Mouse (Mus musculus): Measurements from ENCODE around the gene Gm7247. TPM values are rescaled to one million over a fixed set of nuclear protein-coding genes. Genes with fewer than 3 reads are reported as not detected.
"Not testable (repeated sequence)": the region's sequence is repeated elsewhere in the genome, so short reads cannot be mapped to it uniquely, and the experiment has no call there.

Gene Gm7247
- total RNA-seq (2021): not detected

DNA sequence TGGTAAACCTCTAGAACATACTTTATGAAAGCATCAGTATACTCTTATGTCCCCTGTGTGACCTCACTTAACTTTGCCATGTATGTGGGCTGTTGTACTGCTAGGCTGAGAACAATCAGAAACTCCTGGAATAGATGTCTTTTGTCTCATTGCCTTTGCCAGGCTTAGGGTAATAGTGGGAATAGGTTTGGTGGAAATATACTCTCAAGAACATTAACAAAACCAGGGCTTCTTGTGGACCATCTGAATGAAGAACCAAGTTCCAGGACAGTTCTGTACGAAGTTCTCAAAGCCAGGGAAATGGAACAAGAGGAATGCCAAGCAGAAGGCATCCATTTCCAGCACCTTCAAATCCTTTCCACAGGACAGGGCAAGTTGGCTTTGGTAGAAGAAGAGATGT is at the start of gene Gm7247:
Gm7247 (plus strand) TSS at position 301 of the 400 bp plus-strand sequence.
- no peak for DNase-seq (ENCODE audit: low spot score)
- intact Hi-C loops (cut with DNase I): no loop called here

DNA sequence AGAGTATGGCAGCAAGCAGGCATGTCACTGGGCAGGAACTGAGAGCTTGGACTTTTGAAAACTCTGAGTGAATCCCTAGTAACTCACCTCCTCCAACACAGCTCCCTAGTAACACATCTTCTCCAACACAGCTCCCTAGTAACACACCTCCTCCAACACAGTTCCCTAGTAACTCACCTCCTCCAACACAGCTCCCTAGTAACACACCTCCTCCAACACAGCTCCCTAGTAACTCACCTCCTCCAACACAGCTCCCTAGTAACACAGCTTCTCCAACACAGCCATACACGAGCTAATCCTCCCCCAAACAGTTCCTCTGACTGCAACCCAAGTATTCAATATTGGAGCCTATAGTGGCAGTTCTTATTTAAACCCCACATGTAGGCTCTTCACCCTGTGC is 37.6 kb upstream of the Gm7247 start:
- intact Hi-C loops (cut with DNase I): no loop called here

DNA sequence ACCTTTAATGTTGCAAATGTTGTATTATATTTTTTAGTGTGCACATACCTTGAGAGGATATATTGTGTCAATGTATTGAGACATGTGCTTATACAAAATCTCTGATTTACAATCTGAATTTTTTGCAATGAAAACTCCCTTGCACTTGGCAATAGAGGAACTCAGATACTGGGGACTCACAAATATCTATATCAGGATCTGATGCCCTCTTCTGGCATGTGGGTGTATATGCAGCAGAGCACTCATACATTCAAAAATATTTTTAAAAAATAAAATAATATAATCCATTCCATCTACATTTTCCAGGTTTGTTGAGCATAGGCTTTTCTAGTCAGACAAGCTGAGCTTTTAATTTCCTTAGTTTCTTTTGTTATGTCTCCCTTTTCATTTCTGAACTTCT is 15.5 kb upstream of the Gm7247 start:
- intact Hi-C loops (cut with DNase I): loop anchor here (2.0 to 5.0 kb wide), 3 partner anchors 34 to 243 kb away; no protein-coding TSS in a partner anchor
- no peak for DNase-seq (ENCODE audit: low spot score)

More for the DNA sequence above, 37.6 kb upstream of the Gm7247 start:
- no peak for DNase-seq (ENCODE audit: low spot score)

DNA sequence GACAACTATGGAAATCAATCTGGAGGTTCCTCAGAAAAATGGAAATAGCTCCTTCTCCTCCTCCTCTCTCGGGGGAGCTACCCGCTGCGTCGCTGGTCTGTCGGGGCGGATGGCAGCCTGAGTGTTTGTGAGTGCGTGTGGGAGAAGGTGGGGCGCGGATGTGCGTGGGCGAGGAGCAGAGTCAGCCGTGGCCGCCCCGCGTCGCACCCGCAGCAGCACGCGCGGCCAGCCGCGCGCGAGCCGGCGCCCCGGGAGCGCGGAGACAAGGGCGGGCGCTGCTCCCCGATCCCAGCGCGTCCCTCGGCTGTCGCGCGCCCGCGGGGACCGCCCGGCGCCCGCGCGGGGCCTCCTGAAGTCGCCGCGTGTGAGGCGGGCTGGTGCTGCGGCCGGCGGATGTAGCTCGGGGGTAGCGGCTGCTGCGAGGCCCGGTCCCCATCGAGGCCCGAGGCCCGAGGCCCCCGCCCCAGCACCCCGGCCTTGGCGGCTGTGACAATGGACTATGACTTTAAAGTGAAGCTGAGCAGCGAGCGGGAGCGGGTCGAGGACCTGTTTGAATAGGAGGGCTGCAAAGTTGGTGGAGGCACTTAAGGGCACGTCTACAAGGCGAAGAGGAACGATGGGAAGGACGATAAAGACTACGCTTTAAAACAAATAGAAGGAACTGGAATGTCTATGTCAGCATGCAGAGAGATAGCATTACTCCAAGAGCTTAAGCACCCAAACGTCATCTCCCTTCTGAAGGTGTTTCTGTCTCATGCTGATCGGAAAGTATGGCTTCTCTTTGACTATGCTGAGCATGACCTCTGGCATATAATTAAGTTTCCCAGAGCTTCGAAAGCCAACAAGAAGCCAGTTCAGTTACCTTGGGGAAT is 3.2 kb upstream of the Gm7247 start:
- no peak for DNase-seq (ENCODE audit: low spot score)
- intact Hi-C loops (cut with DNase I): no loop called here

DNA sequence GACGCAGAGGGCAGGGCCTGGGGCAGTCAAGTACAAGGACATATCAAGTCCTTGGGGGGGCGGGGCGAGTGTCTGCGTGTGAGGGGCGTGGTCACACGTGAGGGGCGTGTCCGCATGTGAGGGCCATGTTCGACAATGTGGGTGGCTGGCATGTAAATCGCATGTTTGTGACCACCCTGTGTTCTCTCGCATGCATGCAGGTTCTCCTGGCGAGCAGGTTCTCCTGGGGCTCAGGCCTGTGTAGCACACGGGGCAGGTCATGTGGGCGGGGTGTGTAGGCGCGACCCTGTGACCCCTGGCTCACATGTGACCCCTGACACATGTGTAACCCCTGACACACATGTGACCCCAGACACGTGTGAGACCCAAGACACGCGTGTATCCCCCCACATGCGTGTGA is 21.2 kb downstream of the Gm7247 start:
- DNase-seq (ENCODE audit: low spot score): no peak
- intact Hi-C loops (cut with DNase I): no loop called here

DNA sequence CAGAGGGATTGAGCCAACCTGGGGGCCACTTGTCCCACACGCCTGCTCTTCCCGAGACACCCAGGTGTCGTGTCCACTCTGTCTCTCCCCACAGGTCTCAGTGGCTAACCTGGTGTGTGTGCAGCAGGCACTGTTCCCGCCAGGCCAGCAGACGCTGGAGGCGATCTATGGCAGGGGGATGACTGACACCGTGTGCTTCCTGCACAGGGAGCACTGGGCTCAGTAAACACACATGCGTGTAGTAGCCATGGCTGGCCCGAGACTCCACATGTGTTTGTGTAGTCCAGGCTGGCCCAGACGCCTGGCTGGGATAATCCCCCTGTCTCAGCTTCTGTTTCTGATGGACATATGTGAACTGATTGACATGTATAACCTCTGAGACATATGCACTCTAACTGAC is 22.8 kb downstream of the Gm7247 start:
- intact Hi-C loops (cut with DNase I): no loop called here
- DNase-seq (ENCODE audit: low spot score): no peak

DNA sequence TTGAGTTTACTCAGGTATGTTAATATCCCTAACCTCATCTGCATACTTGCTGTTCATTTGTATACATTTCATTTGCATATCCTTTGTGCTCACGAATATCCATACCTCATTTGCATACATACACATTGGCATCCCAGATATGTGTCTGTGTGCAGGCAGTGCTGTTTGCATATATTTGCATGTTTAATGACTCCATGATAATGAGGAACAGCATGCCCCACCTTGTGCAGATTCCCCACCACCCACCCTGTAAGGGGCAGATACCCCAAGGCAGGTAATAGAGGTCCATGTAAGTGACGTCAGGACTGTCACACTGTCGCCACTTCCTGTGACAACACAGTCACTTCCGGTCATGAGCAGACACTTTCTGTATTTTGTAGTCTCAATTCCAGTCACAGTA is 24.2 kb downstream of the Gm7247 start:
- DNase-seq (ENCODE audit: low spot score): no peak
- intact Hi-C loops (cut with DNase I): no loop called here

DNA sequence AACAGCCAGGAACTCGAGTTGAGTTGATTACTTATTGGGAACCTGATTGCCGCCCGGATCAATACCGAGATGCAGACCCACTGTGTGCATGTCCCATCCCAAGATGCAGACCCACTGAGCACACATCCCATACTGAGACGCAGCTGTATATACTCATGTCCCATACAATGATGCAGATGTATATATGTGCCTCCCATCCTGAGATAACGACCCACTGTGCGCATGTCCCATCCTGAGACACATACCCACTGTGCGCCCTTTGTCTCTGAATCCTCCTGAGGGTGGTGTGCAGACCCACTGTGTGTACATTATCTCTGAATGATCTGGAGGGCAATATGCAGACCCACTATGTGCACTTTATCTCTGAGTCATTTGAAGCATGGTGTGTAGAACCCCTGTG is 26.2 kb downstream of the Gm7247 start:
- no peak for DNase-seq (ENCODE audit: low spot score)
- intact Hi-C loops (cut with DNase I): no loop called here

DNA sequence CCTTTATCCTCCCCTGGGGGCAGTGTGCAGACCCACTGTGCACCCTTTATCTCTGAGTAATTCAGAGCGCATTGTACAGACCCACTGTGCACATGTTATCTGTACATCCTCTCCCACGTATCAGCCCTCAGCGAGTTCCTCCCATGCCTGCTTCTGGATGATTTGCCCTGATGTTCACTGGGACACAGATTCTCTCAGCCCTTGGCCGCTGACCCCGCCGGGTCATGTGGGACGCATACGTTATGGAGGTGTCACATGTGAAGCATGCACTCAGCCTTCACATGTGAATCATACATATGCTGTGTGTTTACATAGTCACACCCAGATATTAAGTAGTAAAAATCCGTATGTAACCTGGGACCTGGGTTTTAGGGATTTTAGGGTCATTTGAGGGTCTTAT is 26.7 kb downstream of the Gm7247 start:
- no peak for DNase-seq (ENCODE audit: low spot score)
- intact Hi-C loops (cut with DNase I): no loop called here

DNA sequence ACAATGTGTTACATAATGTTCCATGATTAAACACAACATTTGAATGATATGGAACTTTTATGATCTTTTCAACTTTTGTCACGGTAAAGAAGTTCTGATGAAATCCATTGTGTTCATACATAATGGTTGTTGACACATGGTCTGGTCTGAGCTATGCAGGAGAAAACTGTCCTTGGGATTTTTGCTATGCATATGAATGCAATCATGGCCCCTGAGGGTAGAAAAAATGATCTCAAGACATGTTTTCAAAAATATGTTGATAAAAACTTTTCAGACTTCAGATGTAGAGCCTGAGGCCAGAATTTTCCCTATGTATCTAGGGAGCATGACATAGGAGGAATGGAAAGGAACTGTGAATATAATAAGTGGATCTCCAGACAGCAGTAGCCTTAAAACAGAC is 49.0 kb downstream of the Gm7247 start, which contains the start of gene Vmn2r88:
Vmn2r88 (plus strand) TSS at position 301 of the 400 bp plus-strand sequence.
- intact Hi-C loops (cut with DNase I): no loop called here
- no peak for DNase-seq (ENCODE audit: low spot score)

DNA sequence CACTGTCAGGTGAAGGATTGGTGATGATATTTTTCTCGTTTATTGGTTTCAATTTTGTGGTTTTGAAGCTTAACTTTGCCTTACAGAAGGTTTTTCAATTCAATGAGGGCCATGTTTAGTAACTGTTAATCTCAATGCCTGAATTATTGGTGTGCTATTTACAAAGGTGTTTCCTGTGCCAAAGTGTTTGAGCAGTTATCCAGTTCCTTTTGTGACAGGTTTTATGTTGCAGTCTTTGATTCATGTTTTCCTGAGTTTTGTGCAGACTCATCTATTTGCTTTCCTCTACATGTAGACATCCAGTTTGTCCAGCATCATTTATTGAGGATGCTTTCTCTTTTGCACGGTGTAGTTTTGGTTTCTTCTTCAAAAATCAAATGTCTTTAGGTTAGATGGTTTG is 62.3 kb downstream of the Gm7247 start:
- intact Hi-C loops (cut with DNase I): no loop called here
- DNase-seq (ENCODE audit: low spot score): no peak

DNA sequence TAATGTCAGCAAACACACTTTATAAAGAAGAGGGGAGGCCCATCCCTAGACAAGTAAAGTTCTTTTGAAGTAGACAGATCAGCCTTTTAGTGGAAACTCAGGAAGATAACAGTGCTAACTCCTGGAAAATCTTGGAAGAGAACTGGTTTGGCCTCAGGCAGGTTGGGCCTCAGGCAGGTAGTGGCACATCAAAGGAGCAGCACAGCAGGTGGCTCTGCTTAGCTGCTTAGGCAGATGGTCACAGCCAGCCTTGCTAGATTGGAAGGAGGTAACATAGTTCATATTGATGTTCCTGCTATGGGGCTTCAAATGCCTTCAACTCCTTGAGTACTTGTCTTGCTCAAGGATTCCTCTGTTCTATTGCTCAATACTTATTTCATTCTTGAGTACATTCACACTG is 68.6 kb downstream of the Gm7247 start:
- intact Hi-C loops (cut with DNase I); DNase-seq (ENCODE audit: low spot score): not testable (repeated sequence)

DNA sequence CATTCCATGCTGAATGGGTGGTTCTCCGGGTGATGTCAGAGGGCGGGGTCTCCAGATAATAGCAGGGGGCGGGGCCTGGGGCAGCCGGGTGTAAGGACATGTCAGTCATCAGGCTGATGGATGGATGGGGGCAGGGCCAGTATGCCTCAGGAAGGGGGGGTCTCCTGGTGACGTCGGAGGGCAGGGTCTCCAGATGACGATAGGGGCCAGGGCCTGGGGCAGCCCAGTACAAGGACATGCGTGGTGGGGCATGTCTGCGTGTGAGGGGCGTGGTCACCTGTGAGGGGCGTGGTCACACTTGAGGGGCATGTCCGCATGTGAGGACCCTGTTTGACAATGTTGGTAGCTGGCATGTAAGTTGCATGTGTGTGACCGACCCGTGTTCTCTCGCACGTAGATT is 73.0 kb downstream of the Gm7247 start:
- no peak for DNase-seq (ENCODE audit: low spot score)
- intact Hi-C loops (cut with DNase I): no loop called here

DNA sequence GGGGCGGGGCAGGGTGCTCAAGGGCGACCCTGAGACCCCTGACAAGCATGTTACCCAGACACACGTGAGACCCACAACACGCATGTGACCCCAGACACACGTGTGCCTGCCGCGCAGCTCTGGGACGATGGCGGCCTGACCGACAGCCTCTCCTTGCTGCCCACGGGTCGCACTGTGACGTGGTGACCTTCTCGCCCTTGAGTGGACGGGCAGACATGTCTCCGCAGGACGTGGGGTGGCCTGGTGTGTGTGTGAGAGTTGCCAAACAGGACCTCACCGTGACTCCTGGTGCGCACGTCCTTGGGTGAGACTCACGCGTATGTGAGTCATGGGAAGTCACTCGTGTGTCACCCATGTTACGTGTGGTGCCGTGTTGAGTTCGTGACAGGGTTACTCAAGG is 73.5 kb downstream of the Gm7247 start:
- intact Hi-C loops (cut with DNase I): no loop called here
- DNase-seq (ENCODE audit: low spot score): no peak

DNA sequence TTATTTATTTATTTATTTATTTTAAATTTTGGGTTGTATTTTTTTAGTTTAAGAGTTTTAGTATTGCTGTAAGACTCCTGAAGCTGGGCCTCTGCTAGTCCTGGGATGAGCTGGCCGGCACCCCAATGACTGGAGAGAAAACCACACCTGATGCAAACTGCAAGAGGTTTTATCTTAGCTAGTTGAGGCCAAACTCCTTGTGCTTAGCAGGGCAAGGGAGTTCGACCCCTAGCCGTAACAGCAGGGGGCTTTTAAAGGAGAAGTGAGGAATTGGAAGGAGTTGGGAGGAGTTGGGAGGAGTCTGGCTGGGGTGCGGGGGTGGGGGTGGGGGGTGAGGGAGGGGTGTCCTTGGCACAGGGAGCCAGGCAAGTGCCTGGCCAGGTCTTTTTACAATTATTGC is 77.4 kb downstream of the Gm7247 start:
- intact Hi-C loops (cut with DNase I): no loop called here
- DNase-seq (ENCODE audit: low spot score): no peak

DNA sequence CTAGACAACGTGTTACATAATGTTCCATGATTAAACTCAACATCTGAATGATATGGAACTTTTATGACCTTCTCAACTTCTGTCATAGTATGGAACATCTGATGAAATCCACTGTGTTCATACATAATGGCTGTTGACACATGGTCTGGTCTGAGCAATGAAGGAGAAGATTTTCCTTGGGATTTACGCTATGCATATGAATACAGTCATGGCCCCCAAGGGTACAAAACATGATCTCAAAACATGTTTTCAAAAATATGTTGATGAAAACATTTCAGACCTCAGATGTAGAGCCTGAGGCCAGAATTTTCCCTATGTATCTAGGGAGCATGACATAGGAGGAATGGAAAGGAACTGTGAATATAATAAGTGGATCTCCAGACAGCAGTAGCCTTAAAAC is 90.0 kb downstream of the Gm7247 start, which contains the start of gene Vmn2r89:
Vmn2r89 (plus strand) TSS at position 301 of the 400 bp plus-strand sequence.
- DNase-seq (ENCODE audit: low spot score); intact Hi-C loops (cut with DNase I): not testable (repeated sequence)

DNA sequence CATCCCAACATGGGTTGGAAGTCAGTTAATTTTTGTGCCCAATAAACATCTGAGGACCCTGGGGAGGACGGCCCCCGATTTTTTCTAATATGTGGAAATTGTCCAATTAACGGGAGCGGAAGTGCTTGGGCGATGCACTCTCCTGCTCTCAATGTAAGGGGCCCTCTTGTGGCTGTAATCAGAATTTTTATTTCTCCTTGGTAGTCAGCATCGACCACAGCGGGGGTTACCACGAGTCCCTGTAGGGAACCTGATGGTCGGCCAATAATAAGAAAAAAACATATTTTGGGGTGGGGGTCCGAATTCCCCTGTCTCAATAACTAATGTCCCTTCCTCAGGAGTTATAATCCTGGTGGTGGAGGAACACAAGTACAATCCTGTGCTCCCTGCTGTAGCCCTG is 118.7 kb downstream of the Gm7247 start:
- intact Hi-C loops (cut with DNase I): loop anchor here (5.0 kb wide), 1 partner anchor 378 kb away; no protein-coding TSS in a partner anchor
- DNase-seq (ENCODE audit: low spot score): not testable (repeated sequence)

DNA sequence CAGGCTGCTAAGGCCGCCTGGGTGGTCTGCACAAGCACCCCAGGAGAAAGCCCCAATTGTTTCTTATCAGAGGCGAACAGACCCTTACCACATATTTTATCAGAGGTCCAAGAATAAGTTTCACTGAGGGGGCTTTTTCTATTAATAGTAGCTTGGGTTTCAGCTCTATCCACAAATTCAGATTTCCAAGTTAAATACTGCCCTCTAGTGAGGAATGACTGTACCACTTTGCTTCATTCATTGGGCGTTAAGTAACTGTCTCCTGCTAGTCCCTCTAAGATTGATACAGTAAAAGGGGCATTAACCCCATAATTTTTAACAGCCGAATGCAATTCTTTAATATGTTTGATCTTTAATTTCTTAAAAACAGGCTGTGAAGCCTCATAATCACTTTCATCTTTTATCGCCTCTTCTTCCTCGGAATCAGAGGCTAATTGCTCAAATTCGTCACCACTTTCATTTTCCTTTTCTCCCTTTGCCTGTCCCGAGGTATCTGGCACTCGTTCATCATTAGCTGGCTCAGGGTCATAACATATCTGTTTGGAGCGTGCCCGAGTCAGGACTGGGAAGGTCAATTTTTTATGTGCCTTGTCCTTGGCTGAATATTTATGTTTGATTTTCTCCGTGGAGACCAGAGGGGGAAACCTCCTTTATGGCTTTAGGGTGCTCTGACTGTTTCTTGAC is 119.9 kb downstream of the Gm7247 start:
- DNase-seq (ENCODE audit: low spot score): not testable (repeated sequence)
- intact Hi-C loops (cut with DNase I): loop anchor here (5.0 kb wide), 1 partner anchor 379 kb away; no protein-coding TSS in a partner anchor

DNA sequence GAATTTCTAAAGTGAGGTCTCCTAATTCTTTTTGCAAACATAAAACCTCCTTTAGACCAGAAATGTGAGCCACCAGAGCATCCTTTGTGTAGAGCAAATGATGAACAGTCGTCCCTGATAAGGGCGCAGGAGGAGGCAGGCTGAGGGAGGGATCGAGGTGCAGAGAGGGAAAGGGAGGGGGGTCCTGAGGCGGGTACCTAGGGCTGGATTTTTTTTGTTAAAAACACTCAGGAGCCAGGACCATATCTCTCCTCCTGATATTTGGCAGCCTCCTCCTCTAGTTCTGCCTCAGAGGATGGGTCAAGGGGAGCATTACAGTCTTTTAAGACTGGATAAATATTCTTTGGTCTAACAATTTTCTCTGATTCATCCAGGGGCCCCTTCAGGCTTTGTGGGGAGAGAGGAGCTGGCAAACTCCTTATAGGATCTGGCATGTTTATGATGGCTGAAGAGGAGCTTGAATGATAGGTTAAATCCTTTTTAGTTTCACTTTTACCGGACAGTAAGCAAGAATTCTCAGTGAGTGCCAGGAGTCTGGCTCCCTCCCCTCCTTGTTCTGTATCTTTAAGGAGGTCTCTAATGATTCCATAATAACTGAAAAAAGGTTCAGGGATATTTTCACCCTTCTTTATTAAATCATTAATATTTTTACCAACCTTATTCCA is 120.6 kb downstream of the Gm7247 start:
- intact Hi-C loops (cut with DNase I): loop anchor here (5.0 kb wide), 1 partner anchor 380 kb away; no protein-coding TSS in a partner anchor
- no peak for DNase-seq (ENCODE audit: low spot score)

DNA sequence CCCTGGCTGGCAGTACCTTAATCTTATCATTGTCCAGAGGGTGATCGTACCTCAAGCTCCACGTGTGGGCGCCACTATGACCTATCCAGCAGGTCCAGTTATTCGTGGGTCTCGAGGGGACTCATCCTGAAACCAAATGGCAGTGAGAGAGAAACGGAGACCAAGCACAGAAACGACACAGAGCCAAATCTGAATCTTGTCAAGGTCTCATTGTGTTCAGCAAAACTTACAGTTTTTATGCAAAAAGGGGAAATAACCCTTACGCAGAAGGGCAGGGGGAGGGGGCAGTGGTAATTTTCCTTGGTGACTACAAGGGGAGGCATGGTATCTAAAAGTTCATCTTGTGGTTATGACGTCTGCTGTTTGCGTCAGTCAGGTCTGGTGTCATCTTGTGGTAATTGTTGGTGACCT is 121.4 kb downstream of the Gm7247 start:
- DNase-seq (ENCODE audit: low spot score): not testable (repeated sequence)
- intact Hi-C loops (cut with DNase I): loop anchor here (5.0 kb wide), 1 partner anchor 381 kb away; no protein-coding TSS in a partner anchor
